Mouse (Mus musculus) MEL (cell line): ENCODE data around the gene Gucd1.

Source experiments
- CTCF ChIP-seq, 3 experiments: IDR thresholded peaks in 2 of 3; conservative IDR thresholded peaks in 1 of 3; 2 replicates each; pipeline ENCODE4 v1.5.1; 2011 to 2012; ENCODE audit warnings: low read length in 3 of 3, low read depth in 2 of 3, mild to moderate bottlenecking in 2 of 3, improper control_type of control experiment in 1 of 3, inconsistent platforms in 1 of 3, mixed read lengths in 1 of 3, moderate library complexity in 1 of 3; ENCODE audit not compliant: control insufficient read depth in 1 of 3, insufficient read depth in 1 of 3, poor library complexity in 1 of 3, severe bottlenecking in 1 of 3
- E2F4 ChIP-seq: IDR thresholded peaks from 2 replicates; pipeline ENCODE4 v1.6.1; 2011; ENCODE audit warnings: low read depth, low read length, improper control_type of control experiment, borderline replicate concordance
- EP300 ChIP-seq, 2 experiments: IDR thresholded peaks; 2 replicates each; pipeline ENCODE4 v1.6.1; 2011; ENCODE audit warnings: improper control_type of control experiment in 2 of 2, low read length in 2 of 2, low read depth in 1 of 2, mild to moderate bottlenecking in 1 of 2
- ETS1 ChIP-seq: IDR thresholded peaks from 2 replicates; pipeline ENCODE4 v1.6.1; 2012; ENCODE audit warnings: low read depth, mild to moderate bottlenecking, inconsistent platforms, low read length, improper control_type of control experiment, moderate library complexity
- KAT2A ChIP-seq: conservative IDR thresholded peaks from 2 replicates; pipeline ENCODE4 v1.6.1; 2012; ENCODE audit warnings: low read depth, low read length, improper control_type of control experiment, inconsistent platforms
- MEF2A ChIP-seq: IDR thresholded peaks from 2 replicates; pipeline ENCODE4 v1.6.1; 2014; ENCODE audit warnings: low read depth, mild to moderate bottlenecking, inconsistent platforms, low read length, improper control_type of control experiment; ENCODE audit not compliant: poor library complexity, insufficient replicate concordance, severe bottlenecking; ENCODE audit errors: extremely low read depth
- MXI1 ChIP-seq: IDR thresholded peaks from 2 replicates; pipeline ENCODE4 v1.6.1; 2011; ENCODE audit warnings: mild to moderate bottlenecking, low read depth, low read length, improper control_type of control experiment
- NELFE ChIP-seq: IDR thresholded peaks from 2 replicates; pipeline ENCODE4 v1.6.1; 2011; ENCODE audit warnings: low read depth, low read length, improper control_type of control experiment
- POLR2A ChIP-seq, 2 experiments: IDR thresholded peaks; 2 replicates each; pipeline ENCODE4 v1.6.1; 2011 to 2012; ENCODE audit warnings: low read length in 2 of 2, mild to moderate bottlenecking in 2 of 2, control low read depth in 1 of 2, improper control_type of control experiment in 1 of 2, low read depth in 1 of 2, moderate library complexity in 1 of 2; ENCODE audit not compliant: control insufficient read depth in 1 of 2, insufficient read depth in 1 of 2, poor library complexity in 1 of 2
- POLR2AphosphoS2 ChIP-seq: IDR thresholded peaks from 2 replicates; pipeline ENCODE4 v1.6.1; 2011; ENCODE audit warnings: low read length, improper control_type of control experiment
- POLR2AphosphoS5 ChIP-seq: IDR thresholded peaks from 2 replicates; pipeline ENCODE4 v1.6.1; 2012; ENCODE audit warnings: low read depth, borderline replicate concordance, mild to moderate bottlenecking, inconsistent platforms, low read length, moderate library complexity, mixed read lengths
- SIN3A ChIP-seq: IDR thresholded peaks from 2 replicates; pipeline ENCODE4 v1.6.1; 2012; ENCODE audit warnings: low read length, improper control_type of control experiment, inconsistent platforms
- TCF12 ChIP-seq: IDR thresholded peaks from 2 replicates; pipeline ENCODE4 v1.6.1; 2014; ENCODE audit warnings: low read depth, mild to moderate bottlenecking, inconsistent platforms, low read length, improper control_type of control experiment, moderate library complexity
- USF1 ChIP-seq: IDR thresholded peaks from 2 replicates; pipeline ENCODE4 v1.6.1; 2014; ENCODE audit warnings: low read depth, mild to moderate bottlenecking, inconsistent platforms, low read length, improper control_type of control experiment, moderate library complexity

DNA sequence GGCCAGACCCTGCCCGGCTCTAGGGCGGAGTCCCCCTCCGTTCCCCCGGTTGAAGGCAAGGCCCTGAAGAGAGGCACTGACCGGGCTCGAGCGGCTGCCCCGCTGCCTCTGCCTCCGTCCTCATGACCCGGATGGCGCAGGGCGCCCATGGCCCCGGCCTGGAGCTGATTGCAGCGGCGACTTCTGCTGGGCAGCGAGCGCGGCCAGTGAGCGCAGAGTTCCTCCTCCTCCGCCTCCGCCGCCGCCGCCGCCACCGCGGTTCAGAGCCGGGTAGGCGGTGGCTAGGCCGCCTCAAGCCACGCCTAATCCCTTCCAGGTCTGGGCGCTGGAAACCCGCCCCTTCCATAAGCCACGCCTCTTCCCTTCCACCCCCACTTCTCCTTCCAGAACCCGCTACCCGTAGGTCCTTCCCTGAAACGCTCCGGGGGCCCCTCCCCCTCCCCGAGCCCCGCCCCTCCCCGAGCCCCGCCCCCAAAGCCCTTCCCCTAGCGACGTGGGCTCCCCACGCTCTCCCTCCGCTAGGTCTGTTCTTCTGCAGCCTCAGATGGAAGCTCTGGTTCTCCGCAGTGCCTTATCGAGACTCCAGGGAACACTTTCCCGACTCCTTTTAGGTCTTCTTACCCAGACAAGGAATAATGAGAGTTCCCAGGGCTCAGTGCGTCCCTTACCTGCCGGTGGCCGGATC, 557 bp downstream of the Gucd1 start, which contains the start of gene Snrpd3:
- TF ChIP-seq MEF2A = no peak
- no peak for TF ChIP-seq CTCF (IDR thresholded peaks at IDR 0.05 in 2 of 3, conservative IDR thresholded peaks at IDR 0.05 in 1 of 3; ENCODE audit: control insufficient read depth in 1 of 3, insufficient read depth in 1 of 3, low read depth in 2 of 3, low read length in 3 of 3, poor library complexity in 1 of 3, severe bottlenecking in 1 of 3)
- no peak for TF ChIP-seq SIN3A
- TF ChIP-seq POLR2AphosphoS5 = no peak
- TF ChIP-seq NELFE = peak; percentile 65
- TF ChIP-seq POLR2A (IDR thresholded peaks at IDR 0.05; ENCODE audit: control insufficient read depth in 1 of 2, insufficient read depth in 1 of 2, low read depth in 1 of 2, low read length in 2 of 2, poor library complexity in 1 of 2) = peak; percentile 46 to 65; a peak in 3 of 4 replicates
- no peak for TF ChIP-seq USF1
- TF ChIP-seq EP300 (IDR thresholded peaks at IDR 0.05; ENCODE audit: low read depth in 1 of 2, low read length in 2 of 2) = no peak
- TF ChIP-seq MXI1 = no peak; the same call in 1 of the 2 replicates
- peak; percentile 31; the same call in 1 of the 2 replicates for TF ChIP-seq TCF12
- no peak for TF ChIP-seq ETS1
- no peak for TF ChIP-seq KAT2A
- TF ChIP-seq POLR2AphosphoS2 = peak; percentile 64
- TF ChIP-seq E2F4 = no peak
